ENCODE assay signal across 8 mouse cellular contexts in the genomic region with DNA sequence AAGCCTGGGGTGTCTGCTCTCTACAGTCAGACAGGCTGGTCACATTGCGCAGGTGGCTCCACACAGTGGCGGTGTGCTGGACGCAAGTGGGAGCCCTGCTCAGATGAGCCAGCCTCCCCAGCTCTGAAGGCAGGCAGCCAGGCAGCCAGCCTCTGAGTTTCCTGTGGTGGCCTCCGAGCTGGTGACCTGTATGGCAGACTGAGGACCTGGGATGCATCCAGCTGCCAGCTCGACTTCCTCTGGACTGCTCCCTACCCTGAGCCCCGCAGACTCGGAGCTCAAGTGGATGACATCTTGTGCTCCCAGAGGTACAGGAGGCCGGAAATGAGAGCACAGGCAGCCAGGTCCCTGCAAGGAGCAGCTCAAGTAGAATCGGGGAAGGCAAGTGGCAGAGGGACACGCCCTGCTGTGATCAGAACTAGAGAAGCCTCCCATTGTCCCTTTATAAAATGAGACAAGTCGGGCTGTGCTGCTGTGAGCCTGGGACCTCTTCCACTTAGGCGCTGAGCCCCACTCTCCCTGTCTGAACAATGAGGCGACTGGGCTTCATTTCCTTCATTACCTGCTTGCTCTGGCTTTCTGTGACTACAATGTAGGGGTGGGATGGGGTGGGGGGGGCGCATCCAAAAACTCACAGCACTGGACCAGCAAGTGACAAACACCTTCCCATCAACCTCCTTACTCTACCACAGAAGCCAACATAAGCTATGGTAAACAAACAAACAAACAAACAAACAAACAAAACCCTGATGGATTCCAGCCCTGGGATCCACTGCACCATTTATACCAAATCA. TPM values are rescaled to one million over a fixed set of nuclear protein-coding genes. Genes with fewer than 3 reads are reported as not detected.
DNase-seq lines count a peak whose midpoint lies in the region; ATAC-seq and TF ChIP-seq lines count a peak whose summit lies in the region.

No protein-coding gene starts in this region.

- ATAC-seq in heart, postnatal 0 days (ENCODE audit: insufficient read depth, low read depth), result peak; percentile 37
- ATAC-seq in limb, embryonic 13.5 days (ENCODE audit: low FRiP score, low read depth), result no peak
- ATAC-seq in stomach, embryonic 16.5 days (ENCODE audit: insufficient read depth, low FRiP score), result peak; percentile 56; the same call in 1 of the 2 replicates

- H3K9me3 ChIP-seq in heart, postnatal 0 days (replicated peaks; ENCODE audit: control insufficient read depth, low read length), result no peaks in the 10 kb centered on the region
- no peaks in the 10 kb centered on the region for H3K9me3 ChIP-seq in limb, embryonic 13.5 days
- no peaks in the 10 kb centered on the region for H3K9me3 ChIP-seq in stomach, embryonic 16.5 days (replicated peaks; ENCODE audit: control insufficient read depth, low read length)

- peak; percentile 45 for TF ChIP-seq CTCF in heart, postnatal 0 days (IDR thresholded peaks at IDR 0.05; ENCODE audit: low read depth)

- TF ChIP-seq EP300 in heart, postnatal 0 days (IDR thresholded peaks at IDR 0.05; ENCODE audit: low read depth), result no peak

- DNase-seq in left cerebral cortex, postnatal 4 days, result peak; percentile 75
- no peak for DNase-seq in left cerebral cortex, adult 9 months (ENCODE audit: low spot score in 2 of 2)
- peak; percentile 61 for DNase-seq in cerebellum, adult 8-10 months
- no peak for DNase-seq in heart, postnatal 0 days (ENCODE audit: low spot score)
- no peak for DNase-seq in urinary bladder, postnatal 25 days (ENCODE audit: low spot score)
- DNase-seq in layer of hippocampus, adult 9-10 months (ENCODE audit: low spot score), result no peak

- no peak overlapping the region for H3K4me3 ChIP-seq in heart, postnatal 0 days (ENCODE audit: low read depth, low read length)
- no peak overlapping the region for H3K4me3 ChIP-seq in limb, embryonic 13.5 days
- H3K4me3 ChIP-seq in stomach, embryonic 16.5 days (replicated peaks; ENCODE audit: low read length), result no peak overlapping the region

- H3K27ac ChIP-seq in heart, postnatal 0 days (ENCODE audit: low read depth), result peak overlapping the region; percentile 90
- H3K27ac ChIP-seq in limb, embryonic 13.5 days, result no peak overlapping the region
- H3K27ac ChIP-seq in stomach, embryonic 16.5 days (ENCODE audit: low read length), result peak overlapping the region; percentile 68; the same call in 1 of the 2 replicates

- H3K9ac ChIP-seq in heart, postnatal 0 days (replicated peaks; ENCODE audit: low read depth, low read length), result no peak overlapping the region
- H3K9ac ChIP-seq in limb, embryonic 13.5 days, result peak overlapping the region; percentile 54
- H3K9ac ChIP-seq in stomach, embryonic 16.5 days (ENCODE audit: low read length), result peak overlapping the region; percentile 43

- 33% methylated on average over 14 of the region's 14 CpGs for WGBS in heart, postnatal 0 days
- 53% methylated on average over 14 of the region's 14 CpGs for WGBS in limb, embryonic 13.5 days
- 46% methylated on average over 14 of the region's 14 CpGs for WGBS in stomach, embryonic 16.5 days

- H3K27me3 ChIP-seq in heart, postnatal 0 days (ENCODE audit: control insufficient read depth, insufficient read depth, low read length), result no peaks in the 10 kb centered on the region
- H3K27me3 ChIP-seq in limb, embryonic 13.5 days, result no peaks in the 10 kb centered on the region
- no peaks in the 10 kb centered on the region for H3K27me3 ChIP-seq in stomach, embryonic 16.5 days (ENCODE audit: control insufficient read depth, insufficient read depth, low read length)

- intact Hi-C loops in left cerebral cortex, postnatal 4 days (cut with DNase I), result no loop called here

- peak overlapping the region; percentile 36 for H3K4me2 ChIP-seq in heart, postnatal 0 days (ENCODE audit: low read depth, low read length)
- no peak overlapping the region for H3K4me2 ChIP-seq in limb, embryonic 13.5 days (replicated peaks)
- peak overlapping the region; percentile 27; the same call in 1 of the 2 replicates for H3K4me2 ChIP-seq in stomach, embryonic 16.5 days (ENCODE audit: low read depth, low read length)

- H3K4me1 ChIP-seq in heart, postnatal 0 days (ENCODE audit: control insufficient read depth, insufficient read depth), result peaks cover 53% of the 10 kb centered on the region
- peaks cover 50% of the 10 kb centered on the region for H3K4me1 ChIP-seq in limb, embryonic 13.5 days
- peaks cover 79% of the 10 kb centered on the region for H3K4me1 ChIP-seq in stomach, embryonic 16.5 days (ENCODE audit: control insufficient read depth, insufficient read depth, low read length)

- H3K36me3 ChIP-seq in heart, postnatal 0 days (replicated peaks; ENCODE audit: control insufficient read depth, insufficient read depth, low read length), result no peaks in the 10 kb centered on the region; the same call in 1 of the 2 replicates
- peaks cover 17% of the 10 kb centered on the region for H3K36me3 ChIP-seq in limb, embryonic 13.5 days
- H3K36me3 ChIP-seq in stomach, embryonic 16.5 days (ENCODE audit: control insufficient read depth, insufficient read depth, low read length), result no peaks in the 10 kb centered on the region

RNA-seq across cellular contexts. Expression of a gene that starts 16.5 kb away (rescaled TPM):
- total RNA-seq in left cerebral cortex, postnatal 4 days (2021), result 10 to 100 TPM; 29.2 to 30.8 TPM
- 10.7 and 12.7 TPM in 2 replicates for total RNA-seq in heart, postnatal 0 days (2014; rRNA removed; ENCODE audit: low replicate concordance)
- 2.7 and 2.9 TPM in 2 replicates for polyA plus RNA-seq in heart, postnatal 0 days (2015; fragmentation: Nextera tagmentation; extraction: Ambion mirVana)
- 7.1 and 7.8 TPM in 2 replicates for polyA plus RNA-seq in limb, embryonic 13.5 days (2015; fragmentation: Nextera tagmentation; extraction: Ambion mirVana)
- polyA plus RNA-seq in stomach, embryonic 16.5 days (2015; fragmentation: Nextera tagmentation; extraction: Ambion mirVana), result 9.3 and 9.9 TPM in 2 replicates

Comparison
In these comparisons a context has a peak if more than half of its experiments do, and no peak if none do; other contexts are left out.
1. DNase-seq: peak in left cerebral cortex, postnatal 4 days (single experiment) and cerebellum, adult 8-10 months (single experiment); none in left cerebral cortex, adult 9 months (0 of 2), heart, postnatal 0 days (single experiment), urinary bladder, postnatal 25 days (single experiment) and layer of hippocampus, adult 9-10 months (single experiment).